Mouse (Mus musculus): ENCODE data around the gene Thsd7a. TPM values are rescaled to one million over a fixed set of nuclear protein-coding genes. Genes with fewer than 3 reads are reported as not detected.

Thsd7a gene
- total and polyA plus RNA-seq, 3 experiments, result 0.30 TPM; not detected in 2

GRCm38 (mm10) chr6:12349105-12349759 lies 400.0 kb downstream of the Thsd7a start:
- Histone ChIP-seq H3K4me1 (ENCODE audit: control insufficient read depth in 1 of 2, insufficient read depth in 2 of 2) (no peaks in the 10 kb centered on the region), H3K4me2 (ENCODE audit: insufficient read depth, low read depth, poor library complexity, severe bottlenecking) (no peak overlapping the region), H3K9ac (ENCODE audit: insufficient read depth, low read depth) (no peak overlapping the region), H3K36me3 (replicated peaks in 1 of 2; ENCODE audit: control insufficient read depth in 1 of 2, insufficient read depth in 1 of 2, low read length in 1 of 2) (no peaks in the 10 kb centered on the region), H3K27ac (ENCODE audit: insufficient read depth, low read depth) (no peak overlapping the region), H3K79me2 (replicated peaks; ENCODE audit: control insufficient read depth, extremely low read depth, insufficient read depth, poor library complexity, severe bottlenecking) (no peaks in the 10 kb centered on the region), H3K4me3 (replicated peaks in 1 of 3; ENCODE audit: low read depth in 2 of 3, low read length in 2 of 3, poor library complexity in 1 of 3) (no peak overlapping the region), H3K9me3 (replicated peaks; ENCODE audit: low read length) (no peaks in the 10 kb centered on the region), H3K27me3 (replicated peaks) (no peaks in the 10 kb centered on the region)
- dilution Hi-C loops (cut with MboI; ENCODE audit: extremely low pct_ligation_motif_present, extremely low pct_unique_long_range_greater_than_20kb, low sequenced_read_pairs) (no loop called here), in situ Hi-C loops (cut with MboI; ENCODE audit: low pct_ligation_motif_present, low pct_unique_long_range_greater_than_20kb, low sequenced_read_pairs) (loop anchor here (25.0 kb wide), 1 partner anchor 788 kb away; no protein-coding TSS in a partner anchor)
- no peak for DNase-seq (ENCODE audit: extremely low read depth)
- TF ChIP-seq MAFK (IDR thresholded peaks at IDR 0.05; ENCODE audit: insufficient replicate concordance, low read length), result no peak
- TF ChIP-seq EP300 (IDR thresholded peaks at IDR 0.05; ENCODE audit: low read length), result no peak
- no peak for TF ChIP-seq ZC3H11A (IDR thresholded peaks at IDR 0.05; ENCODE audit: low read depth, low read length)
- TF ChIP-seq UBTF (IDR thresholded peaks at IDR 0.05; ENCODE audit: low read depth, low read length), result no peak
- TF ChIP-seq JUND (conservative IDR thresholded peaks at IDR 0.05; ENCODE audit: low read depth, low read length), result no peak
- no peak for TF ChIP-seq JUN (IDR thresholded peaks at IDR 0.05; ENCODE audit: insufficient read depth, low read depth, low read length)
- TF ChIP-seq KAT2A (IDR thresholded peaks at IDR 0.05; ENCODE audit: insufficient replicate concordance, low read length), result no peak
- no peak for TF ChIP-seq NELFE (IDR thresholded peaks at IDR 0.05; ENCODE audit: low read depth, low read length)
- TF ChIP-seq PAX5 (IDR thresholded peaks at IDR 0.05; ENCODE audit: low read length), result no peak
- TF ChIP-seq POLR2A (IDR thresholded peaks at IDR 0.05; ENCODE audit: low read depth, low read length), result no peak
- no peak for TF ChIP-seq RCOR1 (conservative IDR thresholded peaks at IDR 0.05; ENCODE audit: low read depth, low read length)
- no peak for TF ChIP-seq E2F4 (IDR thresholded peaks at IDR 0.05; ENCODE audit: insufficient replicate concordance, low read depth, low read length)
- no peak for TF ChIP-seq BHLHE40 (IDR thresholded peaks at IDR 0.05; ENCODE audit: low read depth, low read length)
- no peak for TF ChIP-seq TCF12 (IDR thresholded peaks at IDR 0.05; ENCODE audit: low read depth, low read length)
- no peak for TF ChIP-seq SMC3 (IDR thresholded peaks at IDR 0.05; ENCODE audit: low read depth, low read length)

- H3K4me2 ChIP-seq (ENCODE audit: insufficient read depth, low read depth, poor library complexity, severe bottlenecking), result no peak overlapping the region
- dilution Hi-C loops (cut with MboI; ENCODE audit: extremely low pct_ligation_motif_present, extremely low pct_unique_long_range_greater_than_20kb, low sequenced_read_pairs) (no loop called here), in situ Hi-C loops (cut with MboI; ENCODE audit: low pct_ligation_motif_present, low pct_unique_long_range_greater_than_20kb, low sequenced_read_pairs) (loop anchor here (25.0 kb wide), 1 partner anchor 789 kb away; no protein-coding TSS in a partner anchor)
- DNase-seq (ENCODE audit: extremely low read depth), result no peak
- H3K9ac ChIP-seq (ENCODE audit: insufficient read depth, low read depth), result no peak overlapping the region
- no peak for TF ChIP-seq SMC3 (IDR thresholded peaks at IDR 0.05; ENCODE audit: low read depth, low read length)
- no peak for TF ChIP-seq MAFK (IDR thresholded peaks at IDR 0.05; ENCODE audit: insufficient replicate concordance, low read length)
- no peak for TF ChIP-seq JUND (conservative IDR thresholded peaks at IDR 0.05; ENCODE audit: low read depth, low read length)
- no peak for TF ChIP-seq E2F4 (IDR thresholded peaks at IDR 0.05; ENCODE audit: insufficient replicate concordance, low read depth, low read length)
- TF ChIP-seq MEF2A (IDR thresholded peaks at IDR 0.05; ENCODE audit: borderline replicate concordance, low read depth, low read length), result no peak
- TF ChIP-seq TCF12 (IDR thresholded peaks at IDR 0.05; ENCODE audit: low read depth, low read length), result no peak
- TF ChIP-seq BHLHE40 (IDR thresholded peaks at IDR 0.05; ENCODE audit: low read depth, low read length), result no peak
- no peak for TF ChIP-seq NRF1 (IDR thresholded peaks at IDR 0.05; ENCODE audit: low read depth, low read length)
- TF ChIP-seq MAZ (IDR thresholded peaks at IDR 0.05; ENCODE audit: low read depth, low read length), result no peak
- H3K27ac ChIP-seq (ENCODE audit: insufficient read depth, low read depth), result no peak overlapping the region
- H3K27me3 ChIP-seq (replicated peaks), result no peaks in the 10 kb centered on the region
- H3K4me1 ChIP-seq (ENCODE audit: control insufficient read depth in 1 of 2, insufficient read depth in 2 of 2), result no peaks in the 10 kb centered on the region
- H3K9me3 ChIP-seq (replicated peaks; ENCODE audit: low read length), result no peaks in the 10 kb centered on the region
- H3K4me3 ChIP-seq (replicated peaks in 1 of 3; ENCODE audit: low read depth in 2 of 3, low read length in 2 of 3, poor library complexity in 1 of 3), result no peak overlapping the region
- no peaks in the 10 kb centered on the region for H3K79me2 ChIP-seq (replicated peaks; ENCODE audit: control insufficient read depth, extremely low read depth, insufficient read depth, poor library complexity, severe bottlenecking)
- no peaks in the 10 kb centered on the region for H3K36me3 ChIP-seq (replicated peaks in 1 of 2; ENCODE audit: control insufficient read depth in 1 of 2, insufficient read depth in 1 of 2, low read length in 1 of 2)
Observed at GRCm38 (mm10) chr6:12348667-12349066, 400.5 kb downstream of the Thsd7a start.
